Mouse (Mus musculus) olfactory bulb, adult 2 months (tissue): ENCODE measurements around the gene Rbm47.

Experiments
- CTCF ChIP-seq: fragments of 200-500 bp; IDR thresholded peaks from 2 replicates; pipeline ENCODE4 v1.5.1; 2012; ENCODE audit warnings: low read depth, mild to moderate bottlenecking, low read length, moderate library complexity; ENCODE audit not compliant: insufficient read depth
- POLR2A ChIP-seq: fragments of 200-500 bp; IDR thresholded peaks from 2 replicates; pipeline ENCODE4 v1.6.1; 2012; ENCODE audit warnings: mild to moderate bottlenecking, low read depth, low read length, moderate library complexity; ENCODE audit not compliant: insufficient read depth

DNA sequence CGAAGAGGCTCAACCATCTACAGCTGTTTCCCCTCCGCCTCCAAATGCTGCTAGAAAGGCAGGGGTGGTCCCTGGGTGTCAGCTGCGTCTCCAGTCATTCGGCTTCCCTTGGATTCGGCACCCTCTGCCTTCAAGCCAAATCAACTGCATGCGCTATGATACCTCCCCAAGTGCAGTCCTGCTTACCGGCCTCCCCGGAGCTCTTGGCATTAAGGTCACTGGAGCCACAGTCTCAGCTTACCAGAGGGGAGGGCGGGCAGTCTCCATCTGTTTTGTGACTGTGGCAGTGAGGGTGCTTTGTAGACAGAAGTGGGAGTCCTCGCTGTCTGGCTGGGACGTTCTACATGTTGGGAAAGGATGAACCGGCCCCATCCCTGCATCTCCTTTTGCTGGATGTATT, 205.8 kb downstream of the Rbm47 start:
- no peak for TF ChIP-seq CTCF
- no peak for TF ChIP-seq POLR2A
